Mouse (Mus musculus) mouse trophoblast stem cell (cell line): ENCODE measurements around the gene Fbxl12.

Experiments used
- in situ Hi-C, 2 experiments: fragments of 300-500 bp; cut with MseI, MboI; formaldehyde crosslinking; loops; 2 replicates in 1 of 2; 3 replicates in 1 of 2; pipeline ENCODE4 v1.15.1; 2025

Gene Fbxl12

GRCm38 (mm10) chr9:20571060-20571459, 73.5 kb downstream of the Fbxl12 start:
- in situ Hi-C loops = no loop called here
